25 mouse cellular contexts compared by ENCODE assay signal in genomic region chr5:42425902-42426301, GRCm38 (mm10).
DNase-seq lines count a peak whose midpoint lies in the region; ATAC-seq lines count a peak whose summit lies in the region.
"Had no signal": no experiment of that assay in that cellular context is flagged by ENCODE, and none has a peak within 500 bp of the region (broad histone marks: within the 10 kb centered on the region; RNA-seq: fewer than 3 reads in every experiment).

No protein-coding gene starts in this region.

- H3K9ac ChIP-seq in midbrain, embryonic 14.5 days (replicated peaks; ENCODE audit: low read length): no peak overlapping the region
- H3K9ac ChIP-seq in midbrain, embryonic 11.5 days (ENCODE audit: low read length): no peak overlapping the region
- no peak overlapping the region for H3K9ac ChIP-seq in neural tube, embryonic 12.5 days
- no peak overlapping the region for H3K9ac ChIP-seq in neural tube, embryonic 13.5 days
- H3K9ac ChIP-seq in neural tube, embryonic 15.5 days (replicated peaks): no peak overlapping the region
- H3K9ac ChIP-seq: embryonic facial prominence, embryonic 13.5 days; embryonic facial prominence, embryonic 15.5 days; forebrain, embryonic 12.5 days had no signal

- H3K4me1 ChIP-seq in midbrain, embryonic 14.5 days (ENCODE audit: control insufficient read depth, insufficient read depth, low read length): no peaks in the 10 kb centered on the region
- H3K4me1 ChIP-seq in midbrain, embryonic 11.5 days (ENCODE audit: control insufficient read depth, insufficient read depth, low read length): no peaks in the 10 kb centered on the region
- no peaks in the 10 kb centered on the region for H3K4me1 ChIP-seq in neural tube, embryonic 12.5 days
- H3K4me1 ChIP-seq in neural tube, embryonic 13.5 days (replicated peaks): peaks cover 4% of the 10 kb centered on the region; the same call in 1 of the 2 replicates
- H3K4me1 ChIP-seq in neural tube, embryonic 15.5 days: no peaks in the 10 kb centered on the region
- H3K4me1 ChIP-seq: embryonic facial prominence, embryonic 13.5 days; embryonic facial prominence, embryonic 15.5 days; forebrain, embryonic 10.5 days; forebrain, embryonic 12.5 days had no signal

- no peaks in the 10 kb centered on the region for H3K27me3 ChIP-seq in midbrain, embryonic 14.5 days (ENCODE audit: control insufficient read depth, insufficient read depth, low read length)
- no peaks in the 10 kb centered on the region for H3K27me3 ChIP-seq in midbrain, embryonic 11.5 days (ENCODE audit: control insufficient read depth, insufficient read depth, low read length)
- no peaks in the 10 kb centered on the region for H3K27me3 ChIP-seq in neural tube, embryonic 12.5 days (replicated peaks)
- H3K27me3 ChIP-seq in neural tube, embryonic 13.5 days: no peaks in the 10 kb centered on the region
- no peaks in the 10 kb centered on the region for H3K27me3 ChIP-seq in neural tube, embryonic 15.5 days (replicated peaks)
- H3K27me3 ChIP-seq: embryonic facial prominence, embryonic 13.5 days; embryonic facial prominence, embryonic 15.5 days; forebrain, embryonic 12.5 days had no signal

- H3K4me2 ChIP-seq in midbrain, embryonic 14.5 days (ENCODE audit: low read length): no peak overlapping the region
- H3K4me2 ChIP-seq in midbrain, embryonic 11.5 days: no peak overlapping the region
- no peak overlapping the region for H3K4me2 ChIP-seq in neural tube, embryonic 12.5 days (replicated peaks)
- no peak overlapping the region for H3K4me2 ChIP-seq in neural tube, embryonic 13.5 days
- H3K4me2 ChIP-seq in neural tube, embryonic 15.5 days: no peak overlapping the region
- H3K4me2 ChIP-seq: embryonic facial prominence, embryonic 13.5 days; embryonic facial prominence, embryonic 15.5 days; forebrain, embryonic 12.5 days had no signal

- H3K27ac ChIP-seq in midbrain, embryonic 14.5 days (replicated peaks; ENCODE audit: low read depth, low read length): no peak overlapping the region
- no peak overlapping the region for H3K27ac ChIP-seq in midbrain, embryonic 11.5 days (ENCODE audit: low read depth, low read length)
- no peak overlapping the region for H3K27ac ChIP-seq in neural tube, embryonic 12.5 days
- no peak overlapping the region for H3K27ac ChIP-seq in neural tube, embryonic 13.5 days (replicated peaks)
- H3K27ac ChIP-seq in neural tube, embryonic 15.5 days (replicated peaks): no peak overlapping the region
- H3K27ac ChIP-seq: embryonic facial prominence, embryonic 13.5 days; embryonic facial prominence, embryonic 15.5 days; forebrain, embryonic 10.5 days; forebrain, embryonic 12.5 days had no signal

- 52% methylated on average over 3 of the region's 3 CpGs for WGBS in midbrain, embryonic 14.5 days
- 83% methylated on average over 3 of the region's 3 CpGs for WGBS in midbrain, embryonic 11.5 days
- WGBS in neural tube, embryonic 12.5 days: 67% methylated on average over 3 of the region's 3 CpGs
- WGBS in neural tube, embryonic 13.5 days: 43% methylated on average over 3 of the region's 3 CpGs
- 41% methylated on average over 3 of the region's 3 CpGs for WGBS in neural tube, embryonic 15.5 days

- no peaks in the 10 kb centered on the region for H3K9me3 ChIP-seq in midbrain, embryonic 14.5 days (ENCODE audit: control insufficient read depth, low read length)
- H3K9me3 ChIP-seq in midbrain, embryonic 11.5 days (ENCODE audit: control insufficient read depth, low read length): no peaks in the 10 kb centered on the region
- H3K9me3 ChIP-seq in neural tube, embryonic 12.5 days: no peaks in the 10 kb centered on the region
- H3K9me3 ChIP-seq in neural tube, embryonic 13.5 days: no peaks in the 10 kb centered on the region
- no peaks in the 10 kb centered on the region for H3K9me3 ChIP-seq in neural tube, embryonic 15.5 days (replicated peaks)
- H3K9me3 ChIP-seq: embryonic facial prominence, embryonic 13.5 days; embryonic facial prominence, embryonic 15.5 days; forebrain, embryonic 10.5 days; forebrain, embryonic 12.5 days had no signal

- peak; percentile 30 for DNase-seq in midbrain, embryonic 14.5 days
- DNase-seq in midbrain, embryonic 11.5 days (ENCODE audit: low spot score, missing footprints): no peak
- no peak for DNase-seq in neural tube, embryonic 10.5 days (ENCODE audit: extremely low spot score, low spot score)
- DNase-seq in testis, postnatal 10 days (ENCODE audit: low spot score): no peak
- DNase-seq: adrenal gland, adult 2 months; adrenal gland, postnatal 10 days; adrenal gland, postnatal 25 days; cerebellum, adult 11 months; cerebellum, adult 18-20 months; cerebellum, adult 8-10 months; cerebellum, adult 9-11 months; cerebellum, postnatal 14 days; cerebellum, postnatal 36 days; embryo, embryonic 11 days had no signal

- ATAC-seq in midbrain, embryonic 14.5 days (ENCODE audit: low FRiP score, low TSS enrichment): no peak
- ATAC-seq in midbrain, embryonic 11.5 days (ENCODE audit: low FRiP score): no peak
- ATAC-seq in neural tube, embryonic 12.5 days (ENCODE audit: low FRiP score, low read depth): peak; percentile 53; the same call in 1 of the 2 replicates
- peak; percentile 65 for ATAC-seq in neural tube, embryonic 13.5 days (ENCODE audit: low read depth)
- peak; percentile 31; the same call in 1 of the 2 replicates for ATAC-seq in neural tube, embryonic 15.5 days (ENCODE audit: low FRiP score)
- ATAC-seq in cerebellum, adult (ENCODE audit: insufficient number of reproducible peaks, low FRiP score, low TSS enrichment): no peak
- ATAC-seq: forebrain, embryonic 14.5 days; forebrain, embryonic 16.5 days had no signal

- no peak overlapping the region for H3K4me3 ChIP-seq in midbrain, embryonic 14.5 days (replicated peaks; ENCODE audit: low read depth, low read length)
- no peak overlapping the region for H3K4me3 ChIP-seq in midbrain, embryonic 11.5 days (ENCODE audit: low read depth, low read length)
- no peak overlapping the region for H3K4me3 ChIP-seq in neural tube, embryonic 12.5 days
- H3K4me3 ChIP-seq in neural tube, embryonic 13.5 days: no peak overlapping the region
- no peak overlapping the region for H3K4me3 ChIP-seq in neural tube, embryonic 15.5 days (replicated peaks)
- H3K4me3 ChIP-seq: embryonic facial prominence, embryonic 13.5 days; embryonic facial prominence, embryonic 15.5 days; erythroblast, embryonic 14.5 days; forebrain, embryonic 10.5 days; forebrain, embryonic 12.5 days had no signal

- H3K36me3 ChIP-seq in midbrain, embryonic 14.5 days (ENCODE audit: control insufficient read depth, insufficient read depth, low read length): no peaks in the 10 kb centered on the region
- H3K36me3 ChIP-seq in midbrain, embryonic 11.5 days (ENCODE audit: control insufficient read depth, insufficient read depth, low read length): no peaks in the 10 kb centered on the region
- no peaks in the 10 kb centered on the region for H3K36me3 ChIP-seq in neural tube, embryonic 12.5 days
- H3K36me3 ChIP-seq in neural tube, embryonic 13.5 days: no peaks in the 10 kb centered on the region
- H3K36me3 ChIP-seq in neural tube, embryonic 15.5 days: no peaks in the 10 kb centered on the region
- H3K36me3 ChIP-seq: embryonic facial prominence, embryonic 13.5 days; embryonic facial prominence, embryonic 15.5 days; forebrain, embryonic 10.5 days; forebrain, embryonic 12.5 days had no signal

Comparison
In these comparisons a context has a peak if more than half of its experiments do, and no peak if none do; other contexts are left out.
1. ATAC-seq: peak in neural tube, embryonic 12.5 days (single experiment), neural tube, embryonic 13.5 days (single experiment) and neural tube, embryonic 15.5 days (single experiment); none in midbrain, embryonic 14.5 days (single experiment), midbrain, embryonic 11.5 days (single experiment) and cerebellum, adult (single experiment).